Mouse (Mus musculus) cerebellum, postnatal 10 days (tissue): ENCODE results near the gene Herc6.
"Not testable (repeated sequence)": the region's sequence is repeated elsewhere in the genome, so short reads cannot be mapped to it uniquely, and the experiment has no call there.

Experiments
- DNase-seq, 2 experiments: peaks; one replicate each; pipeline ENCODE4 v3.0.0; 2021; ENCODE audit warnings: mixed read lengths in 2 of 2

The Herc6 gene

DNA sequence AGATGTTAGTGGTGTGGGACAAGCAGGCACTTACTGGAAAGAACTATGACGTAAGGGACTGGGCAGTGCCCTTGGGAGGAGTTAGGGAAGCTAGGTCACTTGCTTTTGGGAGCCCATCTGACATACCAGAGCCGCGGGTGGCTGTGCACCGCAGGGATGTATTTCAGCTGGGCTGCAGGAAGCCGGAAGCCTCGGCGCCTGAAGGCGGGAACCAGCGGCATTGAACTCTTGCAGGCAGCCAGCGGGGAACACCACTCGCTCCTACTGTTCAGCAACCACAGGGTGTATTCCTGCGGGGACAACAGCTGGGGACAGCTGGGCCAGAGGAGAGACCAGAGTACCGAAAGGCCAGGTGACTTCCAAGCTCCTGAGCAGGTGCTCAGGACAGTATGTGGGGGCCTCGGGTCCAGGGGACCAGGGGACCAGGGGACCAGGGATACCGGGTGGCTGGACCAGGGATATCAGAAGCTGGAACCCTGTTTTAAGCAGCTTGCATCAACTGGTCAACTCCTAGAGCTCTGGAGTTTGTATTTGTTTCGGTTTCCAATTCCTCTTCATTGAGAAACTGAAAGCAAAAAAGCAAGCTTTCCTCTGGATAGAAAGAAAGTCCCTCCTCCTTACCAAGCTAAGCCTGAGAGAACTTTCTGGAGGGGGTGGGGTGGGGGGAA lies at the start of gene Herc6:
TSS of gene Herc6 (plus strand) at position 120 of the 668 bp plus-strand sequence.
- peak; percentile 24 to 48 for DNase-seq

DNA sequence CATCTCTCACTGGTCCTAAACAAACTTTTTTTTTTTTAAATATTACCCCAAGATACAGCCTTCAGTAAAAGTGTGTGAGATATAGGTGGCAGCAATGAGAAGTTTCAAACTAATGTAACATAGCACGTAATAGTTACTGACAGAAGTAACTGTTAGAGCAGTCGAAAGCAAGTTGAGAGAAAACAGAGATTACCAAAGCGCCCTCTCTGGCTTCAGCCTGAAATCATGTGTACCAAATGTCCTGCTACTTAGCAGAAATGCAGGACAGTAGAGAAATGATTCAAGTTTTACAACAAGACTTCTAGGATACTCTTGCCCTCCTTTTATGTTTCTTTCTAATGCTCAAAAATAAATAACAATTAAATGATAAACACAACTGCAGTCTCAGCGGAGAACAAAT lies 49.8 kb upstream of the Herc6 start:
- no peak for DNase-seq

GRCm38 (mm10) chr6:57531441-57531840 lies 49.4 kb upstream of the Herc6 start:
- DNase-seq = no peak

GRCm38 (mm10) chr6:57532022-57532421 lies 48.8 kb upstream of the Herc6 start:
- DNase-seq = no peak

GRCm38 (mm10) chr6:57533410-57533809 lies 47.4 kb upstream of the Herc6 start:
- DNase-seq = no peak

DNA sequence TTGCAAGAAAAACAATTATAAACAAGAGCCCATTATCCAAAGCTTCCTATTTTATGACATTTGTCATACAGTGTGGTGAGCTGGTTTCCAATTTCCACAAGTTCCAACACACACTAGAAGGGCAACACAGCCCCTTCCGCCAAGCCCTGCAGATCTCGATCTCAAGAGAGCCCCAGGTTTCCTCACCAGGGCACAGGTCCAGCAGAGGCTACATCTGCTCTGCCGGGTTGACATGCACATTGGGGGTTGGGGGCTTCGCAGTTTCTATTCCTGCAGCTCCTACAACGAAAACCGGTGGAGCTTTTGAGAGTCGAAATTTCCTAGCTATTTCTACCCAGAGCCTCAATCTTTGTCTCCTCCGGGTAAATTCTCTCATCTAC lies 46.6 kb upstream of the Herc6 start:
- DNase-seq = peak; percentile 79 to 81

DNA sequence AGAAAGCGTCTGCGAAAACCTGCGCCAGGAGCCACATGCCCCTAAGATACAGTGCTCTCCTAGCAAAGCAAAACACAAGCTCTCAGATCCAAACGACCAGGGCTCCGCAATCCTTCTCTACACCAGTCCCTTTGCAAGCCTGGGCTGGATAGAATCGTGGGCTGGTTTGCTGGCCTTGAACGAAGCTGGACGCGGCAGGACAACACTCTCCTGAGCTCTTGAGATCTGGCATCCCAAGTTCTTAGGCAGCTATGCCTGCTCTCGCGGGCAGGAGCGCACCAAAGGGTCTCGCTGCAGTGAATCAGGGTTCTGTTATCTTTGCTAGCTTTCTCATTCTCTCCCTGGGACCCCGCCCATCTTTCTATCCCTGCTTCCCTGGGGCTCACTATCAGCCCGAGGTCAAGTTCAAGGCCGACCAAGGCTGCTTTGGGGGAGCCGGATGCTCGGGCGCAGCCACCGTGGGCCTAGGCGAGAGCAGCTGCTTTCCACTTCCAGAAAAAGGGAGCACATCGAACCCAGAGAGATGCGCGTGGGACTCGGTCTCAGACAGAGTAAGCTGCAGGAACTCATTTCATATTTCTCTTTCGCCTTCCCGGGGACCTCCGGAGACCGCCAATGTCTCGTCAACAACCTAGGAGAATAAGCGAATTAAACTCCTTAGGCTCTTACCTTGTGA lies 46.1 kb upstream of the Herc6 start:
- peak; percentile 61 to 71 for DNase-seq

DNA sequence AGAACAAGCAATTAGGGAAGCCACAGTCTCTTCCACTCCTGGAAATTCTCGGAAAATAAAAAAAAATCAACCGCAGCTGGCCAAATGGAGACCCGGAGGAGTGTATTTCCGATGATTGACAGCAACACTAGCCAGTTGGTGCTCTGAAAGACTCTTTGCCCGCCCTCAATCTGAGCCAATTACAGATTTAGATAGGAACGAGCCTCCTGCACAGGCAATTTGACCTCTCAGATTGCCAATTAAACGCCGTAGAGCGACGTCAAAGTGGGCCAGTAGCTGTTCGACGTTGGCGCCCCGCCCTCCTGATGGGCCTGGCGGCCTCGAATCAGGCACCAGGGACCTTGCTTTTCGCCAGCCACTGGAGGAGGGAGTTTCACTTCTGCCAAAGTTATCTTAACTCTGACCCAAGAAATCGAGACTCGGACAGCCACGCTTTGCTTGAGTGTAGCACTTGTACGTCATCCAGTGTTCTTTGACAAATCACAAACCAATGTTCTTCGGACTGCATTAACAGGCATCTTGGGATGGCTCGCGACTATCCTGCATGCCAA lies 45.3 kb upstream of the Herc6 start, which contains the start of gene Ppm1k:
TSS of gene Ppm1k (minus strand) at position 83 of the 551 bp plus-strand sequence.
- DNase-seq = peak; percentile 98

GRCm38 (mm10) chr6:57535971-57536669 lies 44.7 kb upstream of the Herc6 start:
- DNase-seq = peak; percentile 43 to 54

DNA sequence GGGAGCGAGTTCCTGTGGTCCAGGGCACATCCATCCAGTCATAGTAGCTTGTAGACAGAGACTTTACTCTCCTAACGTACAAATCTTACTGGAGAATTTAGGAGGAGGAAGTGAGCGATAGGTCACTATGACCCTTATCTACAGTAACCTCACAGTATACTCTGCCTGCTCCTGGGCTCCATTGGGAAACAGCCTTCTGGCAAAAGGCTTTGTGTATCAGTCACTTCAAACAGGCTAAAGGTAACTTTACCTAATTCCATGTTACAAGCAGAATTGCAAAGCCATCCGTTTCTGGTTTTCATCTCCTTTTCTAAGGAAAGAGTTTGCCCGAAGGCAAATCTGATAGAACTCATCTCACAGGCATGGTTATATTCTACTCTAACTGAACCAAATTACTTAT lies 42.9 kb upstream of the Herc6 start:
- DNase-seq = no peak

DNA sequence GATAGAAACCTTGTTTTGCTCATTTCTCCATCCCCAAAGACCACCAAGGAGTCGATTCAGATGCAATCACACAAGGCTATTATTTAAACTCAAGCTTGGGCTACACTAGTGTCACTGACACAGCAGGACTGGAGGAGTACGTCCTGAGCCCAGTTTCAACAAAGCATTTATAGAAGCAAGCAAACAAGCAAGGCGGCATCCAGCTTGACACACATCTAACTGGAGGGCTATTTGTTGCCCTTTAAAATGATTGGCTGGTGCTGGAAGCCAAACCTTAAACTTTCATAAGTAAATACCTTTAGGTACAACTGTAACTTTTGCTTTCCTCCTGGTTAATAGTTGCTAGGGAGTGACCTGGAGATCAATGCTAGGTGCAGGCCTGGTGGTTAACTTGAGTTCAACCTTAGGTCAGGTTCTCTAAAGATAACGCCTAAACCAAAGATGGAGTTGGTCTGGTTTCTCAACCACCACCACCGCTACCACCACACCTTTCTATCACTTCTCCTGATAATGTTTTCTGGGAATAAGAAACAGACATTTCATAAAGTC lies 39.8 kb upstream of the Herc6 start:
- no peak for DNase-seq

DNA sequence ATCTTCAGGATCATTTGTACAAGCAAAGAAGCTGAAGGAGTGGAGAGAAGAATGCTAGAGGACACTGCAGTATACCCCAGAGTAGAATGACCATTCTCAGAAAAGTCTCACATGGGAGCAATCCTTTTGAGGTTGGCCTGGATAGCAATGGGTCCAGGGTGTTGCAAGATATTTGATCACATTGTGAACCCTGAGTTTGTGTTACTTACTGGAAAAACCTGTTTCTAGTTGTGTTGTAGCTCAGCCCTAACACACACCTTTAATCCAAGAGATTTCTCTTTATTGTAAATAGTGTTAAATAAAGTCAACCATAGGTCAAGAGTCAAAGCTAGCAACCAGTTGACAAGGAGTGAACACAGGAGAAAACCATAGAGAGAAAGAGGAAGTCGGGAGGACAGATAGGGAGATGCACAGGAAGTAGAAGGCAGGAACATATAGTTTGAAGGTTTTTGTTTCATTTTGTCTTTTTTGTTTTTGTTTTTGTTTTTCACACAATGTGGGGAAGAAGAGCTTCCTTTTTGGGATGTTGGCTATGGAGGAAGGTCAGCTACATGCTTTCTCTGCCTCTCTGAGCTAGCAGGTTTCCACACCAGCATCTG lies 39.0 kb upstream of the Herc6 start:
- DNase-seq = no peak

DNA sequence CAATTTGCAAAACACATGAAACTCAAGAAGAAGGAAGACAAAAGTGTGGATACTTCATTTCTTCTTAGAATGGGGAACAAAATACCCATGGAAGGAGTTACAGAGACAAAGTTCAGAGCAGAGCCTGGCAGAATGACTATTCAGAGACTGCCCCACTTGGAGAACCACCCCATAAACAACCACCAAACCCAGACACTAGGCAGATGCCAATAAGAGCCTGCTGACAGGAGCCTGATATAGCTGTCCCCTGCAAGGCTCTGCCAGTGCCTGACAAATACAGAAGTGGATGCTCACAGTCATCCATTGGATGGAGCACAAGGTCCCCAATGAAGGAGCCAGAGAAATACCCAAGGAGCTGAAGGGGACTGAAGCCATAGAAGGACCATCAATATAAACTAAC lies 37.2 kb upstream of the Herc6 start:
- not testable (repeated sequence) for DNase-seq

DNA sequence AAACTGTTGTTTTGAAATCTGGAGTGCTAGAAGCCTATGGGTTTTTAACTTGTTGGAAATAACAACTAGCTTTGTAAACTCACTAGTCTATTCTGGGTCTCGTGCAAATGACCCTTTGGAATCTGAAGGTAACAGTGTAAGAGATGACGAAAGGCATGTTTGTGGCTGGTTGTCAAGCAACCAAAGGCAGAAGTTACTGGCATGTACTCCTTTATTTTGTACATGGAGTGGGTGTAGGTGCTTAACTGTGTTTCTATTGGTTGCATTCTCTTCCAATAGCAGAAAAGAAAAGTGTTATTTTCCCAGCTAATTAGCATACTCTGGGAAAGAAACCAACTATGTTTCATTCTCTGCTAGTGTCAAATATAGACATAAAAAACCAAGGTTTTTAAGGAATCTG lies 35.9 kb upstream of the Herc6 start:
- no peak for DNase-seq

GRCm38 (mm10) chr6:57551211-57551796 lies 29.5 kb upstream of the Herc6 start:
- no peak for DNase-seq

DNA sequence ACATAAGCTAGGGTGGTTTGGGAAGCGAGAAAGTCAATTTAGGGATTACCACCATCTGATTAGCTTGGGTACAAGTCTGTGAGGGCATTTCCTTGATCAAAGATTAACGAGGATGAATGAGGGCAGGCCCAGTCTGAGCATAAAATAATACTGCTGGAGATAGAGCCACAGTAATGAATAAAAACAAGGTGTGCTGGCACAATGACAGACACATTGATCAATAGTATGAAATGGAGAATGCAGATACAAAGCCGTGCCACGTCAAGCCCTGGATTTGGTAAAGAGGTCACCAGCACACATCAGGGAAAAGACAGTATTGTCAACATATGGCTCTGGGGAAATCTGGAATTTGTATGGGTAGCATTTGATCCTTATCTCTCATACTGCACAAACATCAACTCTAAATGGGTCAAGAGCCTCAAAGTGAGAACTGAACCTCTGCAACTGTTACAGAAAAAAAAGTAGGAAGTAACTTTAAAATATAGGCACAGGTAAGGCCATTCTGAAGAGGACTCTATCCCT lies 22.9 kb upstream of the Herc6 start:
- DNase-seq = no peak

GRCm38 (mm10) chr6:57563454-57563853 lies 17.3 kb upstream of the Herc6 start:
- DNase-seq = no peak

- peak; percentile 49 to 62 for DNase-seq
Observed at GRCm38 (mm10) chr6:57565452-57565851, 15.3 kb upstream of the Herc6 start.

DNA sequence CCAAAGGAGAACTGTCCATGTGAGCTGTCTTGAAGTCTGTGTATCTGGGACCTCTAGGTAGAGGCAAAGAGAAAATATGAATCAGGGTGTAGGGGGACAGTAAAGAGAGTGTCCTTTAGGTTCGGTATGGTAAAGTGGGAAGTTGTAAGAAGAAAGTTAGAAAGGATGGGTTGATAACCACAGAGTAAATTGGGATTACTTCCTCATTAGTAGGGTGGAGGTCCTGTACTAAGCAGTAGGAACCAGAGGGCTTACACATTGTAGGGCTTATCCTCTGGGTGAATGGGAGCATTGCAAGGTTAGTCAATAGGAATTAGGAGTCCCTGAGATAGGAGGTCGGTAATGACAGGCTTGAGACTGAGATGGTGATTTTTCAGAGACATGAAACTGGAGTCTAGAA lies 13.2 kb upstream of the Herc6 start:
- no peak for DNase-seq

- peak; percentile 66 to 84 for DNase-seq
Observed at GRCm38 (mm10) chr6:57570170-57570974, 10.4 kb upstream of the Herc6 start.

GRCm38 (mm10) chr6:57571587-57571986 lies 9.2 kb upstream of the Herc6 start:
- DNase-seq = no peak
